11 mouse cellular contexts compared by ENCODE assay signal in genomic region chr4:59764950-59765349, GRCm38 (mm10). TPM values are rescaled to one million over a fixed set of nuclear protein-coding genes. Genes with fewer than 3 reads are reported as not detected.
DNase-seq lines count a peak whose midpoint lies in the region; ATAC-seq and TF ChIP-seq lines count a peak whose summit lies in the region.
"Had no signal": no experiment of that assay in that cellular context is flagged by ENCODE, and none has a peak within 500 bp of the region (broad histone marks: within the 10 kb centered on the region; RNA-seq: fewer than 3 reads in every experiment).

No protein-coding gene starts in this region.

- H3K9me3 ChIP-seq in kidney, embryonic 14.5 days (ENCODE audit: control insufficient read depth, low read length) = no peaks in the 10 kb centered on the region
- no peaks in the 10 kb centered on the region for H3K9me3 ChIP-seq in ES-E14 (ENCODE audit: control insufficient read depth, insufficient read depth, low read depth, low read length)
- no peaks in the 10 kb centered on the region for H3K9me3 ChIP-seq in embryonic facial prominence, embryonic 13.5 days
- H3K9me3 ChIP-seq in intestine, postnatal 0 days (ENCODE audit: control insufficient read depth) = no peaks in the 10 kb centered on the region

- no peak for ATAC-seq in kidney, embryonic 14.5 days (ENCODE audit: low FRiP score, low TSS enrichment)
- ATAC-seq in embryonic facial prominence, embryonic 13.5 days (ENCODE audit: insufficient number of reproducible peaks, insufficient read depth, low FRiP score, low TSS enrichment, low read depth) = no peak
- no peak for ATAC-seq in intestine, postnatal 0 days

- WGBS in kidney, embryonic 14.5 days = 74% methylated on average over 7 of the region's 7 CpGs
- 72% methylated on average over 7 of the region's 7 CpGs for WGBS in embryonic facial prominence, embryonic 13.5 days
- 72% methylated on average over 7 of the region's 7 CpGs for WGBS in intestine, postnatal 0 days

- H3K4me1 ChIP-seq in kidney, embryonic 14.5 days (ENCODE audit: control insufficient read depth, insufficient read depth, low read length) = peaks cover 12% of the 10 kb centered on the region; the same call in 1 of the 2 replicates
- H3K4me1 ChIP-seq in ES-E14 (ENCODE audit: control insufficient read depth in 2 of 2, insufficient read depth in 2 of 2, low read length in 2 of 2, poor library complexity in 1 of 2) = peaks cover 0 to 3% of the 10 kb centered on the region in 2 experiments; a peak in 1 of 4 replicates
- H3K4me1 ChIP-seq in embryonic facial prominence, embryonic 13.5 days = peaks cover 20% of the 10 kb centered on the region
- H3K4me1 ChIP-seq in intestine, postnatal 0 days (replicated peaks; ENCODE audit: control insufficient read depth, insufficient read depth, low read length) = no peaks in the 10 kb centered on the region

- H3K4me2 ChIP-seq in kidney, embryonic 14.5 days (replicated peaks; ENCODE audit: low read depth, low read length) = peak overlapping the region; percentile 22; the same call in 1 of the 2 replicates
- H3K4me2 ChIP-seq in embryonic facial prominence, embryonic 13.5 days = peak overlapping the region; percentile 14
- H3K4me2 ChIP-seq in intestine, postnatal 0 days (replicated peaks; ENCODE audit: low read depth) = peak overlapping the region; percentile 3; the same call in 1 of the 2 replicates

- no peaks in the 10 kb centered on the region for H3K36me3 ChIP-seq in kidney, embryonic 14.5 days (ENCODE audit: control insufficient read depth, insufficient read depth, low read length)
- H3K36me3 ChIP-seq in ES-E14 (ENCODE audit: control insufficient read depth, insufficient read depth, low read length, poor library complexity, severe bottlenecking) = peaks cover 2% of the 10 kb centered on the region; the same call in 1 of the 2 replicates
- peaks cover 8% of the 10 kb centered on the region for H3K36me3 ChIP-seq in embryonic facial prominence, embryonic 13.5 days
- H3K36me3 ChIP-seq in intestine, postnatal 0 days (ENCODE audit: control insufficient read depth, insufficient read depth) = 0 out of 2 replicates have a peak, but pooled peaks cover 4% of the 10 kb centered on the region

- H3K27ac ChIP-seq in kidney, embryonic 14.5 days (ENCODE audit: low read depth, low read length) = peak overlapping the region; percentile 77; the same call in 1 of the 2 replicates
- no peak overlapping the region for H3K27ac ChIP-seq in ES-E14 (ENCODE audit: insufficient read depth, low read depth, low read length, poor library complexity, severe bottlenecking)
- H3K27ac ChIP-seq in embryonic facial prominence, embryonic 13.5 days = no peak overlapping the region
- H3K27ac ChIP-seq in intestine, postnatal 0 days (ENCODE audit: low read depth, low read length) = no peak overlapping the region; the same call in 1 of the 2 replicates
- H3K27ac ChIP-seq: left cerebral cortex, adult 2 months had no signal

- H3K27me3 ChIP-seq in kidney, embryonic 14.5 days (ENCODE audit: control insufficient read depth, insufficient read depth, low read length) = no peaks in the 10 kb centered on the region
- H3K27me3 ChIP-seq in embryonic facial prominence, embryonic 13.5 days = no peaks in the 10 kb centered on the region
- no peaks in the 10 kb centered on the region for H3K27me3 ChIP-seq in intestine, postnatal 0 days (replicated peaks; ENCODE audit: control insufficient read depth, insufficient read depth, low read length)

- no peak for DNase-seq in kidney, adult 18-20 months
- no peak for DNase-seq in ES-E14 (ENCODE audit: low read depth, low spot score)
- DNase-seq in cerebellum, adult 9-11 months = no peak
- no peak for DNase-seq in cerebellum, postnatal 36 days
- no peak for DNase-seq in urinary bladder, postnatal 25 days (ENCODE audit: low spot score)
- DNase-seq: adrenal gland, postnatal 14 days; right cerebral cortex, postnatal 14 days had no signal

- TF ChIP-seq CTCF in intestine, postnatal 0 days (IDR thresholded peaks at IDR 0.05; ENCODE audit: low read depth) = no peak

- H3K4me3 ChIP-seq in kidney, embryonic 14.5 days (ENCODE audit: low read length) = no peak overlapping the region
- no peak overlapping the region for H3K4me3 ChIP-seq in ES-E14 (ENCODE audit: insufficient read depth in 1 of 2, low read depth in 1 of 2, low read length in 2 of 2, poor library complexity in 1 of 2, severe bottlenecking in 1 of 2)
- H3K4me3 ChIP-seq in embryonic facial prominence, embryonic 13.5 days = no peak overlapping the region
- no peak overlapping the region for H3K4me3 ChIP-seq in intestine, postnatal 0 days (ENCODE audit: low read depth, low read length)
- H3K4me3 ChIP-seq: left cerebral cortex, adult 2 months had no signal

- in situ Hi-C loops in ES-E14 (cut with MboI; ENCODE audit: low sequenced_read_pairs in 2 of 2, unreplicated experiment in 2 of 2) = no loop called here

- no peak overlapping the region for H3K9ac ChIP-seq in kidney, embryonic 14.5 days (ENCODE audit: low read depth, low read length)
- H3K9ac ChIP-seq in ES-E14 (ENCODE audit: insufficient read depth, low read depth, low read length, poor library complexity, severe bottlenecking) = peak overlapping the region; percentile 14; the same call in 1 of the 2 replicates
- H3K9ac ChIP-seq in embryonic facial prominence, embryonic 13.5 days = no peak overlapping the region
- no peak overlapping the region for H3K9ac ChIP-seq in intestine, postnatal 0 days (ENCODE audit: low read depth, low read length)

TF ChIP-seq in ES-E14, 5 proteins besides CTCF, POLR2A, EP300 and RAD21:
- no peak for TF ChIP-seq CHD2 (IDR thresholded peaks at IDR 0.05; ENCODE audit: low read depth, low read length)
- no peak for TF ChIP-seq ZC3H11A (IDR thresholded peaks at IDR 0.05; ENCODE audit: borderline replicate concordance, low read depth, low read length)
- no peak for TF ChIP-seq MAFK (IDR thresholded peaks at IDR 0.05; ENCODE audit: insufficient read depth, low read depth, low read length)
- TF ChIP-seq HCFC1 (IDR thresholded peaks at IDR 0.05; ENCODE audit: borderline replicate concordance, insufficient read depth, low read length) = no peak
- TF ChIP-seq ZNF384 (IDR thresholded peaks at IDR 0.05; ENCODE audit: low read depth, low read length) = no peak
TF ChIP-seq in ES-E14: peak in this region for 0.

RNA-seq across cellular contexts. Expression of gene Inip, which starts 36.4 kb away (rescaled TPM):
- 55.5 and 69.3 TPM in 2 replicates for polyA plus RNA-seq in kidney, embryonic 14.5 days (2014; fragmentation: Nextera tagmentation; extraction: Ambion mirVana)
- total RNA-seq in ES-E14 (2012; rRNA removed) = 31.5 and 32.9 TPM in 2 replicates
- polyA plus RNA-seq in embryonic facial prominence, embryonic 13.5 days (2015; fragmentation: Nextera tagmentation; extraction: Ambion mirVana) = 66.8 and 68.0 TPM in 2 replicates
- 16.7 and 17.0 TPM in 2 replicates for polyA plus RNA-seq in intestine, postnatal 0 days (2015; fragmentation: Nextera tagmentation; extraction: Ambion mirVana)

RNA-seq across cellular contexts. Expression of gene Snx30, which starts 40.7 kb away (rescaled TPM):
- polyA plus RNA-seq in kidney, embryonic 14.5 days (2014; fragmentation: Nextera tagmentation; extraction: Ambion mirVana) = 7.9 and 12.1 TPM in 2 replicates
- 16.0 and 19.8 TPM in 2 replicates for total RNA-seq in ES-E14 (2012; rRNA removed)
- 7.5 and 11.8 TPM in 2 replicates for polyA plus RNA-seq in embryonic facial prominence, embryonic 13.5 days (2015; fragmentation: Nextera tagmentation; extraction: Ambion mirVana)
- 5.1 and 5.7 TPM in 2 replicates for polyA plus RNA-seq in intestine, postnatal 0 days (2015; fragmentation: Nextera tagmentation; extraction: Ambion mirVana)
